Mouse (Mus musculus) midbrain, postnatal 0 days (tissue): ENCODE data around the gene Jdp2. TPM values are rescaled to one million over a fixed set of nuclear protein-coding genes. Genes with fewer than 3 reads are reported as not detected.

Experiments
- ATAC-seq: fragments of 200-750 bp; cut with Nextera tagmentation; 2 replicates; pipeline ENCODE4 v1.8.0; 2017; ENCODE audit warnings: moderate number of reproducible peaks, mild to moderate bottlenecking, moderate TSS enrichment, moderate library complexity; ENCODE audit not compliant: low FRiP score
- DNase-seq: peaks from one replicate; pipeline ENCODE4 v3.0.0-alpha.2; 2015; ENCODE audit warnings: low spot score
- H3K27ac ChIP-seq: fragments of 300-500 bp; sonication (generic); 2 replicates; pipeline ENCODE4 v1.5.1; 2014; ENCODE audit warnings: low read depth, mild to moderate bottlenecking, low read length, mixed read lengths
- H3K27me3 ChIP-seq: fragments of 300-500 bp; sonication (generic); 2 replicates; pipeline ENCODE4 v1.6.1; 2014; ENCODE audit warnings: low read length, control low read depth, mixed read lengths; ENCODE audit not compliant: insufficient read depth
- H3K36me3 ChIP-seq: fragments of 300-500 bp; sonication (generic); 2 replicates; pipeline ENCODE4 v1.6.1; 2014; ENCODE audit warnings: low read length, control low read depth, mixed read lengths; ENCODE audit not compliant: insufficient read depth
- H3K4me1 ChIP-seq: fragments of 300-500 bp; sonication (generic); 2 replicates; pipeline ENCODE4 v1.6.1; 2014; ENCODE audit warnings: mild to moderate bottlenecking, control low read depth, antibody characterized with exemption, low read length, mixed read lengths; ENCODE audit not compliant: insufficient read depth
- H3K4me2 ChIP-seq: fragments of 300-500 bp; sonication (generic); 2 replicates; pipeline ENCODE4 v1.6.1; 2014; ENCODE audit warnings: low read depth, mild to moderate bottlenecking, low read length, mixed read lengths; ENCODE audit not compliant: poor library complexity, severe bottlenecking
- H3K4me3 ChIP-seq: fragments of 300-500 bp; sonication (generic); 2 replicates; pipeline ENCODE4 v1.5.1; 2014; ENCODE audit warnings: low read depth, mild to moderate bottlenecking, low read length, moderate library complexity
- H3K9ac ChIP-seq: fragments of 300-500 bp; sonication (generic); replicated peaks from 2 replicates; pipeline ENCODE4 v1.6.1; 2014; ENCODE audit warnings: mild to moderate bottlenecking, low read length, moderate library complexity, mixed read lengths; ENCODE audit not compliant: poor library complexity, severe bottlenecking
- H3K9me3 ChIP-seq: fragments of 300-500 bp; sonication (generic); 2 replicates; pipeline ENCODE4 v1.6.1; 2016; ENCODE audit warnings: low read length, control low read depth
- CTCF ChIP-seq: IDR thresholded peaks from 2 replicates; pipeline ENCODE4 v1.5.1; 2016; ENCODE audit warnings: antibody characterized with exemption, mild to moderate bottlenecking
- WGBS: fragments of 180-500 bp; shearing (Covaris S2); extraction: QIAGEN DNeasy Blood & Tissue Kit; methylation state at CpG from one replicate; pipeline ENCODE4 v1.1.7; 2014; 5-methylcytosine and 5-hydroxymethylcytosine counted together
- polyA plus RNA-seq: library from polyadenylated mRNA; unstranded; fragments of >200 nt; fragmentation: Nextera tagmentation; extraction: Ambion mirVana; gene quantifications from 2 replicates; pipeline ENCODE4 v1.2.1, GENCODE M21; 2015
- total RNA-seq: library from RNA; depleted of rRNA; stranded (reverse); fragments of >200 nt; gene quantifications from 2 replicates; pipeline ENCODE4 v1.2.3, GENCODE M21; 2014

Gene Jdp2
- total and polyA plus RNA-seq, 2 experiments from 2014 or later = 1.0 to 18.4 TPM

DNA sequence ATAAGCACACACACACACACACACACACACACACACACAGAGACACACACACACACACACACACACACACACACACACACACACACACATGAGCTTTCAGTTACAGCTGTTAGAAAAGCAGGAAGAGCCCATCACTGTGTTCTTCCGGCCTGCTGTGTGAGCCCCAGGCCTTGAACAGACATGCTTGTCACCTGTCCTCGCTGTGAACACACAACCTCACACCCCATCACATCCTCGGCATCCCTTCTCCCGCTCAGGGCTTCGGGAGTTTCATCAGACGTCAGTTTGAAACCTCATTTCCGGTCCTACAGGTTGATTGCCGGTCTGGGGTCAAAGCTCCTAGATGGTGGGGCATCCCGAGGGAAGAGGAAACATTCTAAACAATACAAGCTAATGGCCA is 39.1 kb downstream of the Jdp2 start:
- no peak overlapping the region for H3K27ac ChIP-seq
- DNase-seq = no peak
- no peaks in the 10 kb centered on the region for H3K4me1 ChIP-seq
- peaks cover 24% of the 10 kb centered on the region for H3K36me3 ChIP-seq
- no peak for ATAC-seq
- H3K9ac ChIP-seq = no peak overlapping the region
- H3K4me3 ChIP-seq = no peak overlapping the region
- TF ChIP-seq CTCF = no peak
- WGBS = 87% methylated on average over 9 of the region's 9 CpGs
- H3K4me2 ChIP-seq = no peak overlapping the region
- H3K27me3 ChIP-seq = no peaks in the 10 kb centered on the region
- no peaks in the 10 kb centered on the region for H3K9me3 ChIP-seq

DNA sequence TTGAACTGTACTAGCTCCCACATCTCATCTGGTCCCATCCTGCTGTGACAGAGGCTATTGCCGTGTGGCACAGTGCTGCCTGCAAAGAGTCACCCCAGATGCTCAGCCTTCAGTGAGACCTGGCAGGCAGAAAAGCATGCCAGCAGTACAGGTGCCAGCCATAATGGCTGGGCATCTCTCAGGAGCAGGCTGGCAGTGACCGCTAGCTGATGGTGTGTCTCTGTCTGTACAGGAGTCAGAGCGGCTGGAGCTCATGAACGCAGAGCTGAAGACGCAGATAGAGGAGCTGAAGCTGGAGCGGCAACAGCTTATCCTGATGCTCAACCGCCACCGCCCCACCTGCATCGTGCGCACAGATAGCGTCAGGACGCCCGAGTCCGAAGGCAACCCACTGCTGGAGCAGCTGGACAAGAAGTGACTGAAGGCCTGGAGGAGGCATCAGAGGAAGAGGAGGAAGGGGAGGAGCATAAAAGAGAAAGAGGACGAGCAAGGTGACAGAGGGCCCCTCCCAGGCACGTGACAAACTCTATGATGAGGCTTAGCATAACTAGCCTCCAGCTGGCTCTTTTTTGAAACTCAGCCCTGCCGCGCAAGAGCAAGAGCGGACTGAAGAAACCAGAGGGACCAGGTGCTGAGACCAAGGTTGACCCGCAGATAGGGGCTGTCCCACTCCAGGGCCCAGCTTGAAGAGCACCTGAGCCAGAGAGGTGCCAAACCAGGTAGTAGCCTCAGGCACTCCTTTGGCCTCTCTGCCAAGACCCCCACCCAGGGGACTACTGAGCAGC is 39.9 kb downstream of the Jdp2 start:
- H3K9ac ChIP-seq = no peak overlapping the region
- no peak overlapping the region for H3K4me3 ChIP-seq
- 75% methylated on average over 20 of the region's 20 CpGs for WGBS
- no peak overlapping the region for H3K4me2 ChIP-seq
- ATAC-seq = no peak
- no peak for DNase-seq
- H3K9me3 ChIP-seq = no peaks in the 10 kb centered on the region
- no peaks in the 10 kb centered on the region for H3K4me1 ChIP-seq
- no peaks in the 10 kb centered on the region for H3K27me3 ChIP-seq
- H3K36me3 ChIP-seq = peaks cover 18% of the 10 kb centered on the region
- no peak for TF ChIP-seq CTCF
- H3K27ac ChIP-seq = no peak overlapping the region

DNA sequence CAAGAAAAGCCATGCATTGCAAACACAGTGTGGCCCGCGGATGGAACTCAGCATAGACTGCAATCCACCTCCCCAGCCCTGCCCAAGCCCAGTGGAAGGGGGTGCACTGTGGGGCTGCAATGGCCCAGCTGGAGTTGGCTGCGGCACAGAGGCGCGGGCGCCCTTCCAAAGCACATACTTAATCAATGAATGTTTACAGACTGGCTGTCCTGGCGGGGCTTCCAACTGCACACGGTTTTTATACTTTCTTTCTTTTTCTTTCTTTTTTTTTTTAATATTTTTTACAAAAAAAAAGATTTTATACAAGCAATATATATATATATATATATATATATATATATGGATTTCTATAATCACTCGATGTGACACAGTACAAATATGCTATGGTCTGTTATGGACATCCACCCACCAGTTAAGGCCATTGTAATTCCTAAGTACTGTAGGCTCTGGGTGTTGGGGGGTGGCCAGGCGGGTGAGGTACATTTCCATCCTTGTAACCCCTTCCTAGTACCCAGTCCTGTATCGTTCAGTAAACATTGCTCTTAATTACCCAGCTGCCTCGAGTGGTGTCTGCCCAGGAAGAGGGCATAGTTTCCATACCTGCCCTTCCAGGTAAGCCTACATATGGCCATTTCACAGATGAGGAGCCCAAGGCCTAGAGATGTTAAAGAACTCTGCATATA is 40.6 kb downstream of the Jdp2 start:
- Histone ChIP-seq H3K27ac (no peak overlapping the region), H3K4me3 (no peak overlapping the region), H3K9ac (no peak overlapping the region), H3K27me3 (no peaks in the 10 kb centered on the region), H3K9me3 (no peaks in the 10 kb centered on the region), H3K4me1 (no peaks in the 10 kb centered on the region), H3K4me2 (no peak overlapping the region), H3K36me3 (peaks cover 11% of the 10 kb centered on the region)
- TF ChIP-seq CTCF = no peak
- 70% methylated on average over 12 of the region's 12 CpGs for WGBS
- DNase-seq = peak; percentile 60
- ATAC-seq = no peak

DNA sequence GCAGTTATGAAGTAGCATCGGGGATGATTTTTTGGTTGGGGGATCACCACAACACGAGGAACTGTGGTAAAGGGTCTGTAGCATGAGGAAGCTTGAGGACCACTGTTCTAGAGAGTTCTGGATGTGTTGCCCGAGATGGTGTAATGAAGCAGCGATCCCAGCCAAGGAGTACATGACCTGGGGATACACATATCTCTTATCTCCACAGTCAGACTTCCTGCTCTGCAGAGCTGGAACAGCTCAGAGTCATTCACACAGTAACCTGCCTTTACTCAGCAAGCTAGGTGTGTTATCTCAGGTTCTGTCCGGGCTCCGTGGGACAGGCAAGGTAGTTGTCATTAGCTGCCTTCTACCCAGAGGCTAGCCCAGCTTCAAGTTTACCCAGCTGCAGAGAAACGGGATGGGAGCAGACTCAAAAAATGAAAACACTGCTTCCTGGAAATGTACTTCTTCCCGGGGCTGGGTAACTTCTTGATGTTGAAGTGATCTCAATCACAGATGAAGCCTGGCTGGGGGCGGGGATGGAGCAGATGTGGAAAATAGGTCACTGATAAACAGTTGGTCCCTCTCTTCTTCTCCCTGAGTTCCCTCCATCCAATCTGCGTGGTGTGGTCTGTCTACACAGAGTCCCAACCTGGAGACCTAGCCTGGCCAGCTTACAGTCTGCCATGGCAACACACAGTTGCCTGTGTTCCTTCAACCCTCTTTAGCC is 42.2 kb downstream of the Jdp2 start:
- Histone ChIP-seq H3K36me3 (peaks cover 11% of the 10 kb centered on the region), H3K4me2 (no peak overlapping the region), H3K4me3 (no peak overlapping the region), H3K9me3 (no peaks in the 10 kb centered on the region), H3K27me3 (no peaks in the 10 kb centered on the region), H3K27ac (no peak overlapping the region), H3K4me1 (no peaks in the 10 kb centered on the region), H3K9ac (no peak overlapping the region)
- ATAC-seq (no peak), DNase-seq (no peak)
- no peak for TF ChIP-seq CTCF
- WGBS = 78% methylated on average over 10 of the region's 10 CpGs

DNA sequence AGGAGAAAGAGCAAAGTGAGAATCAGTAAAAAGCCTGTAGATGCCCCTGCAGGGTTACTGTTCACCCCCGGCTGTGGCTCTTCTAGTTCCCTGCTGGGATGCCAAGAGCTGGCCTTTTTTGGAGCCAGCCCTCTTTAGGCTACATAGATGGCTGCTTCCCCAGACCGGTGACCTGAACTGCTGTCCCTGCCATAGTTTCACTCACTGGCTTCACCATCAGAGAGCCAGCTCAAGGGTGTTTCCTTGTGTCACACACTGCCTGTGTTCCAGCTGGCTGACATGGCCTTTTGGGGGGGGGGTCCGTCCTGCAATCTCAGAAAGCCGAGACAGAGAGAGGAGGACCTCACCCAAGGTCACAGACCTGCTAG is 42.7 kb downstream of the Jdp2 start:
- Histone ChIP-seq H3K4me3 (no peak overlapping the region), H3K4me1 (no peaks in the 10 kb centered on the region), H3K36me3 (peaks cover 8% of the 10 kb centered on the region), H3K27ac (no peak overlapping the region), H3K27me3 (no peaks in the 10 kb centered on the region), H3K4me2 (no peak overlapping the region), H3K9me3 (no peaks in the 10 kb centered on the region), H3K9ac (no peak overlapping the region)
- no peak for ATAC-seq
- WGBS = 63% methylated on average over 4 of the region's 4 CpGs
- TF ChIP-seq CTCF = no peak
- no peak for DNase-seq

DNA sequence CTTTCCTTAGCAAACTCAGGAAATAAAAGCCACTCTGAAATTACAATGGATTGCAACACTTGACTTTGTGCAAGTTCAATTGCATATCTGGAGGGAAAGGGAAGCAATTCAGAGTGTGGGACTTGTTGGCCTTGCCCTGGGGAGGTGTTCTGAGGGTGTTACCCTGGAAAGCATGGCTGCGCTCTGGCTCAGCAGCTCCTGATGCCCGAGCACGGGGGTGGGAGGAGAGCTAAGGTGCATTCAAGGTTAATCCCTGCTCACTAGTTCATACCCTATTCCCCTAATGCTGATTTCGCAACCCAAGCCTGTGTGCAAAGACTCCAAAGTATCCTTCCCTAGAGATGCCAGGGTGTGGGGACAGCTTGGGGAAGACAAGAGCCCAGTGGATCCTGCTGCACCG is 44.9 kb downstream of the Jdp2 start:
- DNase-seq (no peak), ATAC-seq (no peak)
- H3K9ac ChIP-seq = no peak overlapping the region
- no peak for TF ChIP-seq CTCF
- no peaks in the 10 kb centered on the region for H3K4me1 ChIP-seq
- H3K36me3 ChIP-seq = peaks cover 8% of the 10 kb centered on the region; the same call in 1 of the 2 replicates
- H3K27ac ChIP-seq = no peak overlapping the region
- H3K9me3 ChIP-seq = no peaks in the 10 kb centered on the region
- no peaks in the 10 kb centered on the region for H3K27me3 ChIP-seq
- H3K4me2 ChIP-seq = no peak overlapping the region
- 71% methylated on average over 5 of the region's 5 CpGs for WGBS
- H3K4me3 ChIP-seq = no peak overlapping the region
